10 mouse cellular contexts compared by ENCODE assay signal in genomic region chr11:28808685-28809084, GRCm38 (mm10). TPM values are rescaled to one million over a fixed set of nuclear protein-coding genes. Genes with fewer than 3 reads are reported as not detected.
DNase-seq lines count a peak whose midpoint lies in the region; ATAC-seq and TF ChIP-seq lines count a peak whose summit lies in the region.
"Had no signal": no experiment of that assay in that cellular context is flagged by ENCODE, and none has a peak within 500 bp of the region (broad histone marks: within the 10 kb centered on the region; RNA-seq: fewer than 3 reads in every experiment).

No protein-coding gene starts in this region.

- no peak overlapping the region for H3K27ac ChIP-seq in intestine, postnatal 0 days (ENCODE audit: low read depth, low read length)
- no peak overlapping the region for H3K27ac ChIP-seq in intestine, embryonic 16.5 days (ENCODE audit: low read length)
- no peak overlapping the region for H3K27ac ChIP-seq in embryonic facial prominence, embryonic 14.5 days (replicated peaks; ENCODE audit: low read depth, low read length)
- no peak overlapping the region for H3K27ac ChIP-seq in lung, postnatal 0 days (ENCODE audit: low read length)
- no peak overlapping the region for H3K27ac ChIP-seq in forebrain, embryonic 13.5 days
- H3K27ac ChIP-seq: embryonic facial prominence, embryonic 15.5 days; limb, embryonic 12.5 days had no signal

- H3K36me3 ChIP-seq in intestine, postnatal 0 days (ENCODE audit: control insufficient read depth, insufficient read depth), result no peaks in the 10 kb centered on the region
- H3K36me3 ChIP-seq in intestine, embryonic 16.5 days (ENCODE audit: control insufficient read depth, insufficient read depth, low read length), result no peaks in the 10 kb centered on the region
- H3K36me3 ChIP-seq in embryonic facial prominence, embryonic 14.5 days (ENCODE audit: control insufficient read depth, insufficient read depth, low read length), result no peaks in the 10 kb centered on the region
- no peaks in the 10 kb centered on the region for H3K36me3 ChIP-seq in lung, postnatal 0 days (ENCODE audit: insufficient read depth, low read length)
- no peaks in the 10 kb centered on the region for H3K36me3 ChIP-seq in forebrain, embryonic 13.5 days (ENCODE audit: poor library complexity, severe bottlenecking)
- H3K36me3 ChIP-seq: embryonic facial prominence, embryonic 15.5 days; limb, embryonic 12.5 days had no signal

- H3K4me1 ChIP-seq in intestine, postnatal 0 days (replicated peaks; ENCODE audit: control insufficient read depth, insufficient read depth, low read length), result no peaks in the 10 kb centered on the region
- no peaks in the 10 kb centered on the region for H3K4me1 ChIP-seq in intestine, embryonic 16.5 days (ENCODE audit: control insufficient read depth, insufficient read depth, low read length)
- peaks cover 10% of the 10 kb centered on the region; the same call in 1 of the 2 replicates for H3K4me1 ChIP-seq in embryonic facial prominence, embryonic 14.5 days (ENCODE audit: control insufficient read depth, insufficient read depth, low read length)
- H3K4me1 ChIP-seq in lung, postnatal 0 days (ENCODE audit: insufficient read depth, low read depth, low read length), result peaks cover 2% of the 10 kb centered on the region; the same call in 1 of the 2 replicates
- no peaks in the 10 kb centered on the region for H3K4me1 ChIP-seq in forebrain, embryonic 13.5 days
- H3K4me1 ChIP-seq: limb, embryonic 12.5 days had no signal

- H3K9me3 ChIP-seq in intestine, postnatal 0 days (ENCODE audit: control insufficient read depth), result no peaks in the 10 kb centered on the region
- no peaks in the 10 kb centered on the region for H3K9me3 ChIP-seq in intestine, embryonic 16.5 days (ENCODE audit: control insufficient read depth, low read length)
- H3K9me3 ChIP-seq in embryonic facial prominence, embryonic 14.5 days (ENCODE audit: control insufficient read depth, low read length), result no peaks in the 10 kb centered on the region
- no peaks in the 10 kb centered on the region for H3K9me3 ChIP-seq in lung, postnatal 0 days (ENCODE audit: low read length)
- H3K9me3 ChIP-seq in forebrain, embryonic 13.5 days (replicated peaks), result no peaks in the 10 kb centered on the region
- H3K9me3 ChIP-seq: embryonic facial prominence, embryonic 15.5 days; limb, embryonic 12.5 days had no signal

- TF ChIP-seq CTCF in intestine, postnatal 0 days (IDR thresholded peaks at IDR 0.05; ENCODE audit: low read depth), result peak; percentile 73
- TF ChIP-seq CTCF in lung, postnatal 0 days (IDR thresholded peaks at IDR 0.05), result peak; percentile 77

- no peak overlapping the region for H3K9ac ChIP-seq in intestine, postnatal 0 days (ENCODE audit: low read depth, low read length)
- H3K9ac ChIP-seq in intestine, embryonic 16.5 days (ENCODE audit: low read depth, low read length), result no peak overlapping the region
- H3K9ac ChIP-seq in embryonic facial prominence, embryonic 14.5 days (ENCODE audit: low read depth, low read length), result no peak overlapping the region
- H3K9ac ChIP-seq in lung, postnatal 0 days (replicated peaks; ENCODE audit: low read depth), result no peak overlapping the region
- no peak overlapping the region for H3K9ac ChIP-seq in forebrain, embryonic 13.5 days
- H3K9ac ChIP-seq: embryonic facial prominence, embryonic 15.5 days; limb, embryonic 12.5 days had no signal

- WGBS in intestine, postnatal 0 days, result 62% methylated on average over 3 of the region's 3 CpGs
- WGBS in intestine, embryonic 16.5 days, result 67% methylated on average over 3 of the region's 3 CpGs
- 46% methylated on average over 3 of the region's 3 CpGs for WGBS in embryonic facial prominence, embryonic 14.5 days
- 56% methylated on average over 3 of the region's 3 CpGs for WGBS in lung, postnatal 0 days
- WGBS in forebrain, embryonic 13.5 days, result 62% methylated on average over 3 of the region's 3 CpGs

- no peaks in the 10 kb centered on the region for H3K27me3 ChIP-seq in intestine, postnatal 0 days (replicated peaks; ENCODE audit: control insufficient read depth, insufficient read depth, low read length)
- no peaks in the 10 kb centered on the region for H3K27me3 ChIP-seq in intestine, embryonic 16.5 days (replicated peaks; ENCODE audit: control insufficient read depth, insufficient read depth, low read length)
- no peaks in the 10 kb centered on the region for H3K27me3 ChIP-seq in embryonic facial prominence, embryonic 14.5 days (replicated peaks; ENCODE audit: control insufficient read depth, insufficient read depth, low read length)
- H3K27me3 ChIP-seq in lung, postnatal 0 days (replicated peaks; ENCODE audit: insufficient read depth, low read length), result no peaks in the 10 kb centered on the region
- H3K27me3 ChIP-seq in forebrain, embryonic 13.5 days, result no peaks in the 10 kb centered on the region
- H3K27me3 ChIP-seq: embryonic facial prominence, embryonic 15.5 days; limb, embryonic 12.5 days had no signal

- H3K4me2 ChIP-seq in intestine, postnatal 0 days (replicated peaks; ENCODE audit: low read depth), result no peak overlapping the region
- no peak overlapping the region for H3K4me2 ChIP-seq in intestine, embryonic 16.5 days (ENCODE audit: low read depth, low read length)
- H3K4me2 ChIP-seq in embryonic facial prominence, embryonic 14.5 days (ENCODE audit: low read depth, low read length), result no peak overlapping the region
- H3K4me2 ChIP-seq in lung, postnatal 0 days (replicated peaks; ENCODE audit: low read depth, low read length), result no peak overlapping the region
- no peak overlapping the region for H3K4me2 ChIP-seq in forebrain, embryonic 13.5 days
- H3K4me2 ChIP-seq: embryonic facial prominence, embryonic 15.5 days; limb, embryonic 12.5 days had no signal

- no peak for ATAC-seq in intestine, postnatal 0 days
- ATAC-seq in intestine, embryonic 16.5 days, result no peak
- no peak for ATAC-seq in embryonic facial prominence, embryonic 14.5 days (ENCODE audit: low read depth)
- no peak for ATAC-seq in lung, postnatal 0 days
- ATAC-seq in erythroid progenitor cell, adult 5-6 weeks (replicated peaks; ENCODE audit: low FRiP score, poor library complexity, severe bottlenecking), result no peak
- no peak for ATAC-seq in forebrain, embryonic 13.5 days

- no peak for TF ChIP-seq EP300 in lung, postnatal 0 days (IDR thresholded peaks at IDR 0.05)

- DNase-seq in A20 (ENCODE audit: low read depth, low spot score) (peak; percentile 7), NIH3T3 (ENCODE audit: low read depth) (peak; percentile 89)
- peak; percentile 80 for DNase-seq in embryonic facial prominence, embryonic 14.5 days (ENCODE audit: low spot score)
- peak; percentile 70 for DNase-seq in lung, postnatal 0 days (ENCODE audit: low spot score)

- H3K4me3 ChIP-seq in intestine, postnatal 0 days (ENCODE audit: low read depth, low read length), result no peak overlapping the region
- H3K4me3 ChIP-seq in intestine, embryonic 16.5 days (ENCODE audit: low read length), result no peak overlapping the region
- no peak overlapping the region for H3K4me3 ChIP-seq in embryonic facial prominence, embryonic 14.5 days (ENCODE audit: low read depth, low read length)
- no peak overlapping the region for H3K4me3 ChIP-seq in lung, postnatal 0 days (ENCODE audit: low read depth, low read length)
- H3K4me3 ChIP-seq in forebrain, embryonic 13.5 days, result no peak overlapping the region
- H3K4me3 ChIP-seq: embryonic facial prominence, embryonic 15.5 days; limb, embryonic 12.5 days had no signal

RNA-seq across cellular contexts. Expression of gene Efemp1, which starts 44.3 kb away (rescaled TPM):
- 8.3 and 11.5 TPM in 2 replicates for polyA plus RNA-seq in intestine, postnatal 0 days (2015; fragmentation: Nextera tagmentation; extraction: Ambion mirVana)
- polyA plus RNA-seq in intestine, embryonic 16.5 days (2015; fragmentation: Nextera tagmentation; extraction: Ambion mirVana), result 11.2 and 12.5 TPM in 2 replicates
- 64.5 and 74.7 TPM in 2 replicates for polyA plus RNA-seq in embryonic facial prominence, embryonic 14.5 days (2014; fragmentation: Nextera tagmentation; extraction: Ambion mirVana)
- polyA plus RNA-seq in lung, postnatal 0 days (2015; fragmentation: Nextera tagmentation; extraction: Ambion mirVana), result 25.8 and 39.7 TPM in 2 replicates
- 2.9 TPM in 1 of 2 replicates, not detected in the other for total RNA-seq in erythroid progenitor cell, adult 5-6 weeks (2015; ENCODE audit: low replicate concordance)
- total RNA-seq in erythroid progenitor cell, adult 5-6 weeks (2017; ENCODE audit: low replicate concordance), result not detected in 2 replicates
- 1.9 and 2.9 TPM in 2 replicates for polyA plus RNA-seq in forebrain, embryonic 13.5 days (2015; fragmentation: Nextera tagmentation; extraction: Ambion mirVana)

Comparison
In these comparisons a context has a peak if more than half of its experiments do, and no peak if none do; other contexts are left out.
1. DNase-seq: peak in every context shown above with its lines; median percentile 89 in NIH3T3; 80 in embryonic facial prominence, embryonic 14.5 days; 70 in lung, postnatal 0 days; 7 in A20.